Mouse (Mus musculus): ENCODE measurements around the gene Usp10.

GRCm38 (mm10) chr8:119915298-119915697, 5.1 kb downstream of the Usp10 start:
- no peak for TF ChIP-seq SIN3A (IDR thresholded peaks at IDR 0.05; ENCODE audit: low read length)
- no peak for TF ChIP-seq GATA1 (IDR thresholded peaks at IDR 0.05; ENCODE audit: low read depth, low read length)
- TF ChIP-seq TAL1 (IDR thresholded peaks at IDR 0.05; ENCODE audit: low read length) = no peak
- no peak for TF ChIP-seq ETS1 (IDR thresholded peaks at IDR 0.05; ENCODE audit: low read depth, low read length)
- no peak for TF ChIP-seq POLR2A (IDR thresholded peaks at IDR 0.05; ENCODE audit: control insufficient read depth in 1 of 2, insufficient read depth in 1 of 2, low read depth in 1 of 2, low read length in 2 of 2, poor library complexity in 1 of 2)
- TF ChIP-seq MYB (IDR thresholded peaks at IDR 0.05; ENCODE audit: low read depth, low read length) = no peak
- TF ChIP-seq KAT2A (conservative IDR thresholded peaks at IDR 0.05; ENCODE audit: low read depth, low read length) = no peak
- no peak for TF ChIP-seq EP300 (IDR thresholded peaks at IDR 0.05; ENCODE audit: low read depth in 1 of 2, low read length in 2 of 2)
- no peak for TF ChIP-seq ZC3H11A (IDR thresholded peaks at IDR 0.05; ENCODE audit: low read depth, low read length)
- TF ChIP-seq CTCF (IDR thresholded peaks at IDR 0.05 in 2 of 3, conservative IDR thresholded peaks at IDR 0.05 in 1 of 3; ENCODE audit: control insufficient read depth in 1 of 3, insufficient read depth in 1 of 3, low read depth in 2 of 3, low read length in 3 of 3, poor library complexity in 1 of 3, severe bottlenecking in 1 of 3) = no peak
- TF ChIP-seq USF1 (IDR thresholded peaks at IDR 0.05; ENCODE audit: low read depth, low read length) = no peak
- TF ChIP-seq GABPA (IDR thresholded peaks at IDR 0.05; ENCODE audit: low read depth, low read length) = no peak
